Mouse (Mus musculus) urinary bladder, adult 18-20 months (tissue): ENCODE results near the gene Tmed8.
"Not testable (repeated sequence)": the region's sequence is repeated elsewhere in the genome, so short reads cannot be mapped to it uniquely, and the experiment has no call there.

Experiments
- DNase-seq, 2 experiments: peaks; one replicate each; pipeline ENCODE4 v3.0.0; 2022; ENCODE audit warnings: low spot score in 2 of 2, mixed read lengths in 2 of 2

The Tmed8 gene

DNA sequence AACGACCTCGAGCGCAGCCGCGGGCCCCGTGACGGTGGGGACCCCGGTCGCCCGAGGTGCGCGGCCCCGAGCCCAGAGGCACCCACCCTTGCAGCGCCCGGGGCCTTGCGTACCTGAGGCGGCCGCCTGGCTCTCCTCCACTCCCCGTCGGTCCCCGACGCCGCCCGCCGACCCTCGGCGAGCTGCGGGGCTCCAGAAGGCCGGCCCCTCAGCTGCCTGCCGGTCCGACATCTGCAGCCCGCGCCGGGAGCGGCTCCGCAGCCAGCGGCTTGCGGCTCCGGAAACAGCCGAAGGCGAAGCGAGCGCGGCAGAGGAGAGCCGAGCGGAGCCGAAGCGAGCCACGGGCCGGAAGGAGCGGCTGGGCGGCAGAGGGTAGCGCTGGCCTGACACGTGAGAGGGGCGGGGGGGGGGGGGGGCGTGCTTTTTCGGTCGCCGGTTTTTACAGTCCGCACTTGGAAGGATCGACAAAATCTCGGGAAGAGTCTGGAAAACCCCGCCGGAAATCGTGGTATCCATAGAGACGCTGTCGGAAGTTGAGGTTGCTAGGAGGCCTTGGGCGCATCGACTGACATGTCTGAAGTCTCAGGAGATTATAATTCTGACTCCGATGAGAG is at the start of gene Tmed8:
Tmed8 (minus strand) TSS at position 482 of the 614 bp plus-strand sequence.
- DNase-seq = peak; percentile 62 to 69

DNA sequence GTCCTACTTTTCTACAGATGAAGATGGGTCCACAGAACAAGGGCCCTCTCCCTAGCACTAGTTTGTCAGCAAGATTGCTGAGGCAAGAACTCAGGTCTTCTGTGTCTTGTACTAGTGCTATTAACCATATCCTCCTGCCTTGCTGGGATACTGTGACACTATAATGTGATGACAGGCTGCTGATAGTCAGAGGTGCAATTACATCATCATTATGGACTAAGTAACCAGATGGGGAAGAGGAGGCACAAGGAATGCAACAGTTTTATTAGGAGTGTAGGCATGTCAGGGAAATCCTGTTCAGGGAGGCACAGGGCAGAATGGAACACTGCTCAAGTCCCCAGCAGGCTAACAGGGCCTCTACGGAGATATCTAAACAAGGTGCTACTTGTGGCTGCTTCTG is 38.4 kb upstream of the Tmed8 start, which contains the start of gene Noxred1:
Noxred1 (minus strand) TSS at position 101 of the 400 bp plus-strand sequence.
- no peak for DNase-seq

DNA sequence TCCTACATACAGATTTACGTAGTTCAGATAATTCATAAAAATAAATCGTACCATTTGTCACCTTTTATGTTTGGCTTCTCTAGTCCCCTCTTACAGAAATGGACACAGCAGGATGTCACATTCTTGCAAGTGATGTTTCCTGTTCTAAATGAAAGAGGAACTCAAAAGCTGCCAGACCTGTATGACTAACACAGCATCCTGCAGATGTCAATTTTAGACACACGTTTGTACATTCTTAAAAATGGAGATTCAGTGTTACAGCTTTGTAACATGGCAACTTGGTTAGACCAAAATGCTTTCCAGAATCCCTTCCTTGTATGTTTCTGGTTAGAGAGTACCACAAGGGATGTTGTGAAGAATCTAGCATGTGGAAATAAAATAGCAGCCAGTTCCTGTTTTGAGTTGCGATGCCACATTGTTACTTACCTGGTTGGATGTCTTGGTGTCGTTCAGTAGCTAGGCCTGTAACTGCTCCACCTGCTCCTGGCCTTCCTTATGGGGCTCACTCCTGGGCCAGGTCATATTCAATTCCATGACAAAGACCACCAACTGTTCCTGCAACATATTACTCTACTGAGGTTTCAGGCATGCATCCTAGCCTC is 36.7 kb upstream of the Tmed8 start:
- DNase-seq = no peak

DNA sequence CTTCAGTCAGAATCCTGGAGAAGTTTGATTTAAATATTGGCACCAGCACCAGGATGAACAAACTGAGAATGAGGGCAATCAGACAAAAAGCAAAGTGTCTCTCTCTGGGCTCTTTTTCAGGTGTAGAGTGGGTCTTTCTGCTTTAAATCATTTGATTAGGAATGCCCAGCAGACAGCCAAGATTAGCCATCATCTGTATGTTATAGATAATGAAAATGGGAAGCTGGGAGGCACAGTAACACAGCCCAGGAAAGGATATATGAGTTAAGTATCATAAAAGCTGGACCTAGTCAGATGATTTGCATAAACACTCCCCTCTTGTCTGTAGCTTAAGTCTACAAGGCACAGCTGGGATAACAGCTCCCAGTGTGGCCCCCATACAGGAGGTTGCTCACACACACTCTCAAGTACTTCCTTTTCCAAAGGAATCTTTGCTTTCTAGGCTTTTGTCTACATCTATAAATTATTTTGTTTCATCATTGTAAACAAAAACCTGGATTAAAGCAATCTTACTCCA is 30.2 kb upstream of the Tmed8 start:
- no peak for DNase-seq

DNA sequence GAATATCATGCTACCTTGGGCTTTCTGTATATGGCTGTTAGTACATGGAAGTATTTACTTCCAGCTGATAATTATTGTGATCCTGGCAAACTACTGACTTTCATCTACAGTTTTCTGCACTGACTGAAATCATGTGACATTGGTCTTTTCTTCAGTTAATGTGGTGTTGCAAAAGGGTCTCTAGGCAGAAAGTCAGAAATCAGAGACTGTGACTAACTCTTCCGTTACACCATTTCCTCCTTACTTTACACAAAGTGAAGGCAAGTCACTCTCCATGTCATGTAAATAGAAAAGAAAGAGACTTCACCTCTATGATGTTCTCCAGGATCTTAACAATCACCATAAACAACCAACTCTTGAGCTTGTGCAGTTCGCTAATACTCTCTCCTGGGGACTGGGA is 29.4 kb upstream of the Tmed8 start:
- DNase-seq = no peak

DNA sequence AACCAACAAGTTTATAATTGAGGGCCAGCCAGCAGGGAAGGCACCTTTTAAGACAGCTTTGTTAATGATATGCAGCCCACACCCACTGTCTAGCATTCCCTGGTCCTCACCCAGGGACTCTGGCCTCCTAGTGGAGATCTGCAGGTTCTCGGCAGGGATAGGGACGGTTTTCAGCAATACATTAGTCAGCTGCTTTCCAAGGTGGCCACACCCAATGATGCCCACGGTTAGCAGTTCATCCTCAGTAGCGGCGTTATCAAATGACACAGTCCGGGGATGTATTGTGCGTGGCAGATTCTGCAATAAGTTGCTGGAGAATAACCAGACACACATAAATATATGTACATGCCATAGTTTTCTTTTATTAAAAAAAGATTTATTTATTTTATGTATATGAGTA is 26.5 kb upstream of the Tmed8 start:
- DNase-seq = no peak

DNA sequence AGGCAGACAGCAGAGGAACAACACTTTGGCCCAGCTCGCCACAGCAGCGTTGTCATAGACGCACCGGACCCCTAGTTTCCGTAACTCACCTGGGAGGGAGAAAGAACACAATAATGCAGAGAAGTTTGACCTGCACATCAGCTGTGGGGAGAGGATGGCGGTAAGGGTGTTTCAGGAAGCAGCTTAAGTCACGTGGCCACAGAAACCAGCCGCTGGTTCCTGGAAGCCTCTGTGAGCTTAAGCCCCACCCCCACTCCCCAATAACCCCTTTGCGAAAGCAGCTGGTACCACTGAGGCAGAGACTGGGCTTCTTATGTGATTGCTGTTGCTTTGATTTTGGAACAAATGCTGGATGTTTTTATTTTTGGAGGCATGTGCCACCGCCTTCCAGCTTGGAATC is 24.7 kb upstream of the Tmed8 start:
- no peak for DNase-seq

DNA sequence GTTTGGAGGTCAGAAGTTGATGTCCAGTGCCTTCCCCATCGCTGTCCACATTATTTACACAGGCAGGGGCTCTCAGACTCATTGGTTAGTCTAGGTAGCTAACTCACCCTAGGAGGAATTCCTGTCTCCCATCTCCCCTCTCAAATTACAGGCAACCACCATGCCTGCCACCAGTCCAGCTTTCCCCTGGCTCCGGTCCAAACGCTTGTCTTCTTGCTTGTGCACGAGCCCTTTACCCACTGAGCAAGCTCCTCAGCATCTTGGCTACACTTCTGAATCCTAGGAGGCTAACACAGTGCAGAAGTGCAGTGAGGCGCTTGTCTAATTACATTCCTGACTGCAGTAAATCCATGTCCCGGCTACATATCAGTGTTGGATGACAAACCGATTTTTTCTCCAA is 19.1 kb upstream of the Tmed8 start:
- DNase-seq = no peak

DNA sequence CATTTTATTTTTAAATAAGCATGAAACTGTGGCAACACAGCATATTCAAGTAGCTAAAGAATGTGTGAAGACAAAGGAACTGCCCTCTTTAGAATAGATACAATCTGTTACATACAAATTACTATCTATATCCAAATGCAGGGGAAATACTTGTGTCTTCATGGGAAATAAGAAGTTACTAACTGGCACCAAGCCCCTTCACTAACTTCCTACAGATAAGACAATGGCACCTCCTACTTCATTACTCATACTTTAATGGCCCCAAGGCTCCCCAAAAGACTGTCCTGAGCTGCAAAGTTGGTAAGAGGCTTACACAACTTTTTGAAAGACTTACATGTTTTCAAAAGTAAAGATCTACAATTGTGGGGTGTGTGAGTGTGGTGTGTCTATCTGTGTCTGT is 17.3 kb upstream of the Tmed8 start:
- DNase-seq = no peak

DNA sequence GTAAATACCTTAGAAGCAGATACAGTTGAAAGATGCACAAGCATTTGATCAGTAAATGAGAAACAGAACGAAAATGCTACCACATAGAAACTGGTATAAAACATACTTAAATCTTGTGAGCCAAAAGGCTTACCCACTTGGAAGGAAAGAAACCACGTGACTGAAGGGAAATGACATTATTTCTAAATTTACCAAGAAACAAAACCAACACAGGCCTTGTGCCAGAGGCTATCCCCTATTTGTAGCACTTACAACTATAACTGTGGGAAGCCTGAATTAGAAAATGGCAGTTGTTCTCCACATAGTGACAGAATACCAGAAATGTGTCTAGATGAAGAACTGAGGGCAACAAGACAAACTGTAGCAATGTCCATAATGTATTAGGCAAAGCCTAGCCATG is 15.8 kb upstream of the Tmed8 start:
- no peak for DNase-seq

DNA sequence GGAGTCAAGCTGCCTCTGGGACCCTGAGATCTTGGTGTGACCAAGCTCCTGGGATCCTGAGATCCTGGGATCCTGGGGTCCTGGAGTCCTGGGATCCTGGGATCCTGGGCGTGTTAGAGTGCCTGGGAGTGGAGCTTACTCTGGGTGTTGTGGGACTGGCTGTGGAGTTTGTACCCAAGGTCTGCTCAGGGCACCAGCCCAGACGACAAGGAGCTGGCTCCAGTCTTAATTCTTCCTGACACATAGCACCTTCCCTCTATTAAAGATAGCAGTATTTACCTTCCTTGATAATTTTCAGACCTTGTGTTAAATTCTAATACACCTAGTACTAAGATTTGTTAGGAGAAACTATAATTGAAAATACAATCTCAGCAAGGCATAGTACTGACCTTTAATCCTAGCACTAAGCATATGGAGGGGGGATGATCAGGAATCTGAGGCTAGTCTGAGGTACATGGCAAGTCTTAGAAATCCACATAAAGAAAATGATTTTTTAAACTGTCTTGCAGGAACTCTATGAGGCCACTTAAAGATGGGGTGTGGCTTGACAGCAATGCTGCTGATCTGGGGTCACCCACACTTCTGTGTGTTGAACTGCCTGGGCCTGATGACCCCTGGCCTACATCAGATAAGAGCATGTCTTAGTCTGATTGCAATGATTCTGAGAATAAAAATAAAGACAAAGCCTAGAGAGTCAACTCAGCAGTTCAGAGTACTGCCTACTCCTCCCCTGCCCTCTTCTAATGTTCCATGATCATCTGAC is 12.8 kb upstream of the Tmed8 start:
- DNase-seq = no peak

DNA sequence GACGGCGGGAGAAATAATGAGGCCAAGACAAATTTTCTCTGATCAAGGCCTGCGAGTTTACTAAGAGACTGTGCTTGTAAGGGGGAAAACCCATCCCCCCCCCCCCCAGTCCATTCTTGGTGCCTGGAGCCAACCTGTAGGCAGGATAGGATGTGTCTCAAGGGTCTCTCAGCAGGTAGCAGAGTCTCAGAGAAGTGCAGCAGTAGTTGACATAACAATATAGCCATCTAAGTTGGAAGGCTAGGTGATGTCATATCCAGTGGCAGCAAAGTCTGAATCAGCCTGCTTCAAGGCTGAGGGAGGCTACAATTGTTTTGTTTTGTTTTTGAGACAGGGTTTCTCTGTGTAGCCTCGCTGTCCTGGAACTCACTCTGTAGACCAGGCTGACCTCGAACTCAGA is 5.5 kb upstream of the Tmed8 start:
- not testable (repeated sequence) for DNase-seq

DNA sequence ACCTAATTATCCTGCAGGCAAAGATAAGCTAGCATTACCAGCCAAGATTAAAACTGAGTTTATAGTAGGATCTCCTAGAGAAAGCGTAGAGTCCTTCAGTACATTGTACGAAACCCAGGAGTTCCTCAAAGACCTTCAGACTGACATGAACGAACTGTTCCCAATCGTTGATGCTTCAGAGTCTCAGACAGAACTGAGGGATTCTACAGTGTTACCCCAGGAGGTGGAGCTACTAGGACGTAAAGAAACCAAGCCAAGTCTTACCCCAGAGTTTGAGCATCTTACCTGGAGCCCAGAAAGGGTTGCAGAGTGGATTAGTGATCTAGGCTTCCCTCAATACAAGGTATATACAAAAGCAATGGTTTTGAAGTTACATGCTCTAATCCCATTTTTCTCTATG is 1.4 kb upstream of the Tmed8 start:
- no peak for DNase-seq

DNA sequence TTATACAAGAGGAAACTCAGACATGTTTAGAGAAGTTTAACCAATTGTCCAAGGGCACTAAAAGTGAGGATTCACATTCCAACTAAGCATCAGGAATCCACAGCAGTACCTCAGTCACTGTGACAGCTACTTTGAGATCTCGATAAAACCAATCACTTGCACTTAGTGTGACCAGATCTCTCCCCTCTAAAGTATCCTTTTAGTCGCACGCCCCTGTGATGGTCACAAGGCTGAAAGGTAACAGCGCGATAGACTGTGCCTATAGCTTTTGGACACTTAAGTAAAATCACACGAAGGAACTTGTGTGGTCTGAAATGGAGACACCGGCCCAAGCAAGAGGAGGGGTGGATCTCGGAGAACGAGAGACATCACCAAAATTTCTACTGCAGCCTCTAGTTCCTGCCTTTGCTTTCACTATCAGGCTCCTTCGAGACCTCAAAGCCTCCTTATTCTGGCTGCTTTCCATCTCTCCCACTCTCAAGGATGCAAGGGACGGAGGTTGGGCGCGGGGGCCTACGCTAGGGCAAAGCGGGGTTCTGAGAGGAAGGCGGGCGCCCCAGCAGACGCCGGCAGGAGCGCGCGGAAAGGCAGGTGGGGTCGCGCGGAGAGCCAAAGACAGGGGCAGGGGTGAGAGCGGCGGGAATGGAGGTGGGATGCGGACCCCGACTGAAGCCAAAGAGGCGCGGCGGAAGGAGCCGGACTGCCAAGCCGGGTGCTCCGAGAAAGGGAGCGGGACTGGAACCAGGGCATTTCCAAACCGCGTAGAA is 865 bp downstream of the Tmed8 start, which contains the start of gene Samd15:
Samd15 (plus strand) TSS at position 518 of the 767 bp plus-strand sequence.
- peak in 1 of 2 experiments; percentile 32 for DNase-seq

DNA sequence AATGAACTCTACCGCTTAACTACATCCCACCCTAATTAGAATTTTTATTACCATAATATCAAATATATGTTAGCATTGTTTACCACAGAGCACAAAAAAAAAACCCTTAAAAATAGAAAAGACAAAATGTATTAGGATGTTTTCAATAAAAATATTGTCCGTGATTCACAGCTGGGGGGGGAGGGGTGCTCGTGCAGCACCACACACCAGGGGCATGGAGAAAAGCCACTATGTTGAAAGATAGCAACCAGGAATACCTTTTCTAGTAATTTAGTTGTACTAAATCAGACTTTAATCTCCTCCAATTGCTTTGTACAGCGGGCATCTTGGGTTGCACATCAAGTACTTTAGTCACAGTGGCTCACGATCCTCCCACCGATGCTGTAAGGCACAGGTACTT is 1.5 kb downstream of the Tmed8 start:
- DNase-seq = no peak

DNA sequence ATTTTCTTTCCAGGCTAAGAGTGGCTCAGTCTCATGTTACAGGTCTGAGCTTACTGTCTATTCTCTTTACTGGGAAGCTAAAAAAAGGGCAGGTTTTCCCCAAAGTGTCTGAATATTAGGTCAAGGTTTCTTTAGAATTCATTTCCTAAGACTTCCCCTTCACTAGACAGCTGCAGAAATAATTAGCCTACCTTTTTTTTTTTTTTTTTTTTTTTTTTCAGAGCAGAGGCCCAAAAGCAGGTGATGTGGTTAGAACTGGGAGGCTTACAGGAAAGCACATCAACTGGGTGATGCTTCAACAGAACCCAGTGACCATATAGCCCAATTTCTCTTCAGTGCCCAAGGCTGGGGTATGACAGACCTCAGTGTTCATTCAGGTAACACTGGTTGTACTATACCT is 3.9 kb downstream of the Tmed8 start:
- DNase-seq = no peak

DNA sequence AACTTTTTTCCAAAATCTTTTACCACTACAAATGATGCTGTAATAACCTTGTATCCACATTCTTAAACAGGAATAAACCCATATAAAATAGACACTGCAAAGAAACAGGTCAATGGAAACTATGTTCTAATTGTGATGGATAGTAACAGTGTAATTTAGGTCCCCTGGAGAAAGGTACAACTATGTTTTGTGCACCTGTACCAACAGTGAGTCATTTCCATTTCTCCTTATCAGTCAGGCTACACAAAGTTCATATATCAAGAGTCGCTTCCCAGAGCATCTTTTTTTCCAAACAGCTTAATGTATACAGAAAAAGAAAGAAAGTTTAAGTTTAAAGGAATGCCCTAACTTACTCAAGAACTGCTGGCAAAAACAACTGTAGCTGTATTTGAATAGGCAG is 5.2 kb downstream of the Tmed8 start:
- no peak for DNase-seq

DNA sequence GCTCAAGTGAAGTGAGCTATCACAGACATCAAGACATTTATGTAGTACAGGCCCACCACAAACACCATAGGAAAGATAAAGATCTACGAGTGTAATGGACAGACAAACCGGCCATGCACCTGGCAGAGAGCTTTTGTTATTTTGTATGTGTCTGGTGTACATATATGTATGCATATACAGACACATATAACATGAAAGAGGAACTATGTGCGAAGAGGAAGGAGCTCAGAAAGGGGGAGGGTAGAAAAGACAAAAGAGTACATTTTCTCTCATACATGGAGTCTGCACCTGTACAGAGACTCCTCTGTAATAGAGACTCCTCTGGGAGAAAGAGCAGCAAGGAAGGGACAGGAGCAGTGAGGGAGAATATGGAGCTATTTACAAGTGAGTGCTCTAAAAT is 7.2 kb downstream of the Tmed8 start:
- DNase-seq = no peak

DNA sequence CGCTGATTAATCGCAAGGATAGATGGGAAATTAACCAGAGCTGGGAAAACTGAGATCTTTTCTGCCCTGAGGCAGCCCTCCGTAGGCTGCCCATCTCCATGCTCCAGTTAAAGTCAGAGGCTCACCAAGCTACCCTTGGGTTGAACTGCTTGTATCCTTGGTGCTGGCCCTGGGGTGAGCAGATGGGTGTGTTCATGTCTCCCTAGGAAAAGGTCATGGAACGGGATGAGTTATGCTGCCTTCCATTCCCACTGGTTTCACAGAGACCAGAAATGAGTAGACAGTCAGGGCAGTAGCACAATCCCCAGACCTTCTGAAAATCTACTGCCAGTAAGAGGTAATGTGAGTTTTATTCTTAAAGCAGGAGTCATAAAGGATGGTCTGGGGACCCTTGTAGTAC is 22.6 kb downstream of the Tmed8 start:
- no peak for DNase-seq

DNA sequence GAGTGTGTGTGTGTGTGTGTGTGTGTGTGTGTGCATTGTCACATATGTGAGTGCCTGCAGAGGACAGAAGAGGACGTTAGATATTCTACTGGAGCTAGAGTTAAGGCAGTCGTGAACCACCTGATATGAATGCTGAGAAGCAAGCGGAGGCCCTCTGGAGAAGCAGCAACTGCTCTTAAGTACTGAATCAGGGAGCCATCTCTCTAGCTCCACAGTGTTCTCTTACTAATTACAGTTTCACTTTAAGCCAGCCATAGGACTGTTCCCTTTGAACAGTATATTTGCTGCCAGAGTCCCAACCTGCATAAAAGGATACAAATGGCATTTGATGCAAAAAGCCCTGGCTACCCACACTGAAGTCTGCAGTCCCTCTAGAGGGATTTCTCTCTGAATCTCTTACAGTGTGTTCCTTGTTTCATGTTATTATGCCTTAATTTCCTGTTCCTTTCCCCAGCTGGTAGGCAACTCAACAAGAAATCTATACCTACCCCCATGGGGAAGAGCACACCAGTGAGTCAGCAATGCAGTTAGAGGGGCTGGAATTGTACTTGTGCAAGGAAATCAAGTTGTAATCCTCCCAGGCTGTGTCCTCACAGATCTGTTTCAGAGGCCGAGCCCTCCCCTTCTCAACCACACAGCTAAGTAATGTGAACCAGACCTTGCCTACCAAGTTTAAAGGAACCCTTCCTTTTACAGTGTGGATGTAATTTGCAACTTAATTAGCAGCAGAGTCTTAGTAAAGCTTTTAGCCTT is 24.9 kb downstream of the Tmed8 start:
- DNase-seq = no peak

DNA sequence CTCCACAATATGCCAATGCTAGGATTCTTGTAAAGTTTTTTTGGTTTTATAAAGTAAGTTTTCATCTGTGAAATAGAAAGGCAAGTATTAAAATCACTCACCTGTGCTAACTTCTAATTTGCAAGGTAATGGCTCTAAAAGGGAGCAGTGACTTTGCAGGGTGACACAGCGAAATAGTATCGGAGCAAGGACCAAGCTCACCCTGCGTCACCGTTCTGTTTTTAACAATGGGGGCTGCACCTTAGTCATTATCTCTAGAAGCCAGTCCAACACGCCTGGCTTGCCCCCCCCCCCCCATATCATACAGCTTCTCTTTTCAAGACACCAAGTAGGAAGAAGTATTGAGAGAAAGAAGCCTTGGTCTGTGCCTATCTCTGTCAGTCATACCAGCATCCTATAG is 39.4 kb downstream of the Tmed8 start:
- DNase-seq = no peak
